Mouse (Mus musculus): Measurements from ENCODE around the gene Cep170.

DNA sequence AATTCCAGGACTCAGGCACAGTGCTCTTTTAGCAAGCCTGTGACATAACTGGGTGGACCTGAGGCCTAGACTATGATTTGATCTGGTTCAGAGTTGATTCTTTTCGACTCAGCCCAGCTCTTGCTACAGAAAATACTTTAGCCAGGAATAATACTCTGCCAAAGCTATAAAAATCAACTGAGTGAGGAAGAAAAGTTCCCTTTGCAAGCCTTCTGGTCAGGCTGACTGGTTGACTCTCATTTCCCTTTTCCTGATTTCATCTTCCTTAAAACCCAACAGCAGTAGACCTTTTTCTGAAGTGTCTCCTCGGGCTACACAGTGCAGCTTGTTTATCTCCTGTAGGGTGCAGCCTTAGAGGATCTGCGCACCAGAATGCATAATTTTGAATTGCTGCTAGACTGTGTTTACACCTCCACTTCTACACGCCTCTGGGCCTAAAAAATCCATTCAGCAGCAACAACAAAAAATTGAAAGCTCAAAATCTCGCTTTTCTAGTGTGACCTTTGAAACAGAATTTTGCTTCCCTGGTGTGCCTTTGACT lies 14.1 kb upstream of the Cep170 start:
- TF ChIP-seq CTCF (IDR thresholded peaks at IDR 0.05; ENCODE audit: borderline replicate concordance, control insufficient read depth, extremely low read depth, insufficient read depth, low read length, poor library complexity), result no peak
- TF ChIP-seq POLR2A (IDR thresholded peaks at IDR 0.05; ENCODE audit: control insufficient read depth, extremely low read depth, insufficient read depth, low read length, poor library complexity), result no peak
